Mouse (Mus musculus) skeletal muscle tissue, adult 2 months (tissue): ENCODE measurements at regions not wholly inside any gene's neighbourhood (a gene's known extent, or its start where the extent isn't known, plus 50 kb on each side); places are given as distances from the start of the nearest gene placed in this dataset.

Source experiments
- DNase-seq: peaks from one replicate; pipeline ENCODE4 v3.0.0-alpha.2; 2012; ENCODE audit warnings: low read depth, low spot score

DNA sequence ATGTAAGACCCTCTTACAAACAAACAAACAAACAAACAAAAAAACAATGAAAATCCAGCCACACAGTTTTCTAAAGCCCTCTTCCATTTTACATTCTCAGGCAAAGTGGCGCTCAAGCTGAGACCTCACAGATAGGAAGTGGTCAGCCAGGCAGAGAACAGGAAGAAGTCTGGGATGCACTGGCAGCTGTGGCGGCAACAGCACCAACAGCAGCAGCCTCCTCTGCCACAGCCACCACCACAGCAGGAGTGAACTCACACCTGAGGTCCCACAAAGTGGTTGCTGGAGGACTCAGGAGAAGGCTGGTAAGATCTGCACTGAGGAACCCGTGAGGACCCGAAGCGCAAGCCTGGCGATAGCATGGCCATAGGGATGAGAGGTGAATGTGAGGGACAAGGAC lies 156.3 kb downstream of the Grm4 start:
- DNase-seq: no peak

- no peak for DNase-seq
Observed at GRCm38 (mm10) chr17:27364338-27364737, 156.9 kb downstream of the Grm4 start.

- DNase-seq: no peak
Observed at GRCm38 (mm10) chr17:27363911-27364310, 157.3 kb downstream of the Grm4 start.

DNA sequence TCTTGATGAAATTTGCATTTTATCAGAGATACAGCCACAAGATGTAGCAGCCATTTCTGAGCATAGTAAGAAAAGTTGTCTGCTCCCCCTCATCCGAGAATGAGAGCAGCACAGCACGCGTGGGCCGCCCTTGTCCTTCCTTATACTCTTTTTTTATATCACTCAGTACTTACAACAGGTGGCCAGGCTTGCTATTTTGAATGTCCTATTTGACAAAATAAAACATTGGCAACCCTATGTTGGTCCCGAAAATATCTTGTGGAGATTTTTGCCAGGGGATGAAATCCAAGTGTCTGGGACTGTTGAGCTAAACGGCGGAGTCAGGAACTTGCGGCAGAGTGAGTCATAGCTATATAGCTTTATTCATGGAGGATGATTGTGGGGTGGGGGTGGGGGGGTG lies 158.0 kb upstream of the Lemd2 start:
- DNase-seq: peak; percentile 49

DNA sequence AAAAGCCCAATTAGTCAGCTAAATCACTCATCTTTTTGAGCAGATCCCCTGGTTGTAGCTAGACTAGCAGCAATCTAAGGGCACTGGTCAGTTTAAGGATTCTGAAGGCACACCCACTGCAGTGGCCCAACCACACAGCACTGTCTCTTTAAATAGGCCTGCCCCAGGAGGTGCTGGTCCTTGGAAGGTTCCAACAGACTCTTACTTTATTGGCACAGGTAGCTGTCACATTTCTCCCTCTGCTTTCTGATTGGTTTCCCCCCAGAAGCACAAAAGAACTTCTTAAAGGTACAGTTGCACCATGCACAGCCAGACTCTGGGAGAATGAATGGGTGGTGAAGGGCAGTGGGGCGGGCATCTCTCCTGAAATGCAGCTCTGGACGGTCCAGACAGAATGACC lies 157.1 kb upstream of the Lemd2 start:
- DNase-seq: peak; percentile 76

GRCm38 (mm10) chr17:27356862-27357261 lies 152.6 kb upstream of the Lemd2 start:
- no peak for DNase-seq

DNA sequence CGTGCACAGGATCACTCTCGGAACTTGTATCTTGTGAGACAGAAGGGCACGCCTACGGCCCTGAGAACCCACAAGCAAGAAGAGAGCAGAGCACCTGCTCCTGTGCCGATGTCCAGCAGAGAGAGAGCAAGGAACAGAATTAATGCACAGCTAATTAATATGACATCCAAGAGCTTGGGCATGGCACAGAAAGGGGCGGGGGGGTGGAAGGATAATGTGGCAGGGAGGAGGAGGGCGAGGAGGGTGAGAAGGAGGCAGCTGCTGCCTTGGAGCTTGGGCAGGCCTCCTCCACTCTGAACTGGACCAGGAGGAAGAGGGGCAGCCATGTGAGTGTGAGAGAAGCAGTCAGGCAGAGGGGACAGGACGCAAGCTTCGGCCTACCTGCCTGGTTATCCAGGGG lies 151.4 kb upstream of the Lemd2 start:
- DNase-seq: no peak

DNA sequence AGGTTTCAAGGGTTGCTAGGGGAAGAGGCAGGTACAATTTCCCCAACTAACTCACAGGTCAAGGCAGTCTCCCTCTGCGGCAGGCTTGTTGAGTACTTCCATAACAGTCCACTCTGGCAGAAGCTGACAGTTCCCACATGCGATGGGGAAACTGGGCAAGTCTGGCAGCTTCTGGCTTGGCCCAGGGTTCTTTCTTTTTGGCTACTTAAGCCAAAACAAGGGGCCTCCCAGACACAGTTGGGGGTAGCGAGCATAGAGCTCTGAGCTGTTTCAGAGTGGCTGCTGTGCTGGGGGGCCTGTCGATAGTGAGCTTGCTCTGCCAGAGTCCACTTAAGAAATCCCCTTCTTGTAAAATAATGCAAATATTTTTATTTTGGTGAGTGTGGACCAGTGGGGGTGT lies 150.8 kb upstream of the Lemd2 start:
- DNase-seq: no peak

- DNase-seq: no peak
Observed at GRCm38 (mm10) chr17:27349911-27350310, 145.6 kb upstream of the Lemd2 start.

DNA sequence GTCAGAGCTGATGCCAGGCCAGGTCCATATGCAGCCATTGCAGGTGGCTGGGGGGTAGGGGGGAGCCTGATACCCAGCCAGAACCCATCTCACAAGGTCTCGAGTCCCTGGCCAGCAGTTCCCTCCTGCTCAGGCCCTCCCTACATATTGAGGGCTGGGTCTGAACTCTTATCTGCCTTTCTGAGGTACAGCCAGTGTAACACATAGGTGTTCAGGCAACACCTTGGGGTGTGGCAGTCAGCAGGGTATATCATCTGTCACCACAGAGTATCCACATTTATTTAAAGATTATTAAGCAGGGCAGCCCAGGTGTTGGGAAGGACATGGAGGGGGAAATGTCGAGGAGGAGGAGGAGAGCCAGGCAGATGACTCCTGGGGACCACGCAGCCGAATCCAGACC lies 145.2 kb upstream of the Lemd2 start:
- DNase-seq: no peak

- DNase-seq: no peak
Observed at GRCm38 (mm10) chr17:27341952-27342890, 138.0 kb upstream of the Lemd2 start.

GRCm38 (mm10) chr17:27339823-27340222 lies 135.6 kb upstream of the Lemd2 start:
- DNase-seq: no peak

GRCm38 (mm10) chr17:27339261-27339660 lies 135.0 kb upstream of the Lemd2 start:
- DNase-seq: no peak

- no peak for DNase-seq
Observed at GRCm38 (mm10) chr17:27335621-27336020, 131.4 kb upstream of the Lemd2 start.

GRCm38 (mm10) chr17:27333593-27333992 lies 129.3 kb upstream of the Lemd2 start:
- no peak for DNase-seq

DNA sequence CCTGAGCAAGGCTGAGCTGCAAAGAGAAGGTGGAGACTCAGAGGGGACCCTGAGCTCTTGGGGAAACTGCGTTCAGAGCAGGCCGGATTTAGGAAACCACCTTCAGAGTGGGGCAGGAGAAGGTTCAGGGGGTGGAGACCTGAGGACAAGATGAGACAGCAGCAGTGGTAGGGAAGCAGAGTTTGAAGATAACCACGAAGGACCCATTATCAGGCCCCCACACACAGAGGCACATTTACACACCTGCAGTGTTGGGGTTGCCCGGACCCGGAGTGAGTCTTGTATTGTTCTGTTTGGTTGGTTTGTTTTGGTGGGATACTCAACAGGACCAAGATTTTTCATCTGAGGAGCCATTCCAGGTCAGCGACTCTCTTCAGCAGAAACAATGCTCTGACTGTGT lies 128.9 kb upstream of the Lemd2 start:
- no peak for DNase-seq

DNA sequence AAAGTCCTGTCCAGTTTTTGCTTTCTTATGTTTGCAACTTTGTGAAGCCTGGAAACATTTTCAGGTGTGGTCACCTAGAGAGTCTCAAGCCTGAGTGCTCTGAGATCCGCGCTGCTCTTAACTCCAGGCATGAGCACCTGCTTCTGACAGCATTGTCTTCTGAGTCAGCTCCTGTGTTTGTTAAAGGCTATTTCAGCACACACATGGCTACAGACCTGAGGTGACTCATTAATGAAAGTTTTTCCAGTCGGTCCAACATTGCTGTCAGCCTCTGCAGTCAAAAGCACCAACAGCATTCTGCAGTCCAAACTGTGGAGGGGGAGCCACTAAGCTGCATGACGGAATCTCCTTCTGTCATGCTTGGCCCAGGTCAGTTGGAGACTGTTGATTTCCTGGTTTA lies 127.8 kb upstream of the Lemd2 start:
- DNase-seq: peak; percentile 12

GRCm38 (mm10) chr17:27331630-27332029 lies 127.4 kb upstream of the Lemd2 start:
- DNase-seq: no peak

- no peak for DNase-seq
Observed at GRCm38 (mm10) chr17:27329791-27330190, 125.5 kb upstream of the Lemd2 start.

DNA sequence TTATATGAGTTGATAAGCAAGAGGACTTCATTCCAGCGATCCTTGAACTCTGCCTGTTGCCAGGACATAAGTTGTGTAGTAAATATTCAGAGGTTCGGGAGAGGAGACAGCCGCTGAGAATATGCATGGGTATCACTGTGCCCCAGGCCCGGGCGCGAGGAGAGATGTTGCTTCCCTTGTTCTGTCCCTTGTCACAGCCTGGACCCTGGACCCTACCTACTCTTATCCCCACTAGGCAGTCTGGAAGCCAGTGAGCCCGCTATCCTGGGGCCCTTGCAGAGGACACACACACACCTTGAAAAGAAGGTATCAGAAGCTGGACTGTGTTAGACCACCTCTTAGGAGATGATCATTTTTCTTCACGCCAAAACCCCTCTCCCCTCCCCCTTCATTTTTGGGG lies 124.9 kb upstream of the Lemd2 start:
- DNase-seq: no peak

DNA sequence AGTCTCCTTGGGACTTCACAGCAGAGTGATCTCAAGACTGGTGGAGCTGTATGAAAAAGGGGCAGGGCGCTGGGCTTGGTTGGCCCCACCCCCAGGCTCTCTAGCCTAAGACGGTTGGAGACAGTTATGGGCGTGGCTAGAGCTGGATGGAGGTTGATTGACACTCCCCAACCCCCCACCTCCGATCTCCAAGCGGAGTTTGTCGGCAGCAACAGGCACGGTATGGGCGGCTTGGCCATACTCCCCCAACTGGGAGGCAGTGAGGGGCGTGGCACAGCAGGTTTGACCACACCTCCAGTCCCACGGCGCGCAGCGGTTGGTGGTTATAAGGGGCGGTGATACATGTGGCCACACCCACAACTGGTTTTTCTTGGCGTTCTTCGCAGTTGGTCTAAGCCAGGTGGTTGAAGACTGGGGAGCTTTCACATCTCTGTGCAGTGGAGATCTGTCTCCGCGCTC lies 120.8 kb upstream of the Lemd2 start:
- DNase-seq: peak; percentile 70

GRCm38 (mm10) chr17:27323513-27323912 lies 119.2 kb upstream of the Lemd2 start:
- no peak for DNase-seq

GRCm38 (mm10) chr17:27322891-27323509 lies 118.7 kb upstream of the Lemd2 start:
- DNase-seq: no peak
